Mouse (Mus musculus) B cell, adult 2 months (primary cell): ENCODE measurements around the gene Akap13.
A peak's percentile ranks its signal among the peaks of the same experiment; 100 is the strongest.
"Not testable (repeated sequence)": the region's sequence is repeated elsewhere in the genome, so short reads cannot be mapped to it uniquely, and the experiment has no call there.

Source experiments
- DNase-seq, 2 experiments: peaks; one replicate each; pipeline ENCODE4 v3.0.0; 2022

Gene Akap13

DNA sequence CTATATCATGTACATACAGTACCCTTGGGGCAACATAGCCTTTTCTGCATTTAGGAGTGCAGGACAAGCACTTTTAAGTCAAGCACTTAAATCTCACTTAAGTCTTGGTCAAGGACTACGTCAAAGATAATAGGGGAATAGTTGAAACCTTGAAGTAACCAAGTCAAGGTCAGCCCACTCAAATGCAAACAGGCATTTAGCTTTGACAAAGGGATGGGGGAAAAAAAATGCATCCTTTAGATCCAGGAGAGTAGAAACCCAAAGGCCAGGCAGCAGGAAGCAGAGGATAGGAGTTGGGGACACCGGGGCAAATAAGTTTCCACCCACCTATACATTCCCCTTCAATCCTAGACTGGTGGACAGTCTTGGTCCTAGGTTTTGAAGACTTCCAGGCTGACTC, 322.7 kb downstream of the Akap13 start:
- no peak for DNase-seq

DNA sequence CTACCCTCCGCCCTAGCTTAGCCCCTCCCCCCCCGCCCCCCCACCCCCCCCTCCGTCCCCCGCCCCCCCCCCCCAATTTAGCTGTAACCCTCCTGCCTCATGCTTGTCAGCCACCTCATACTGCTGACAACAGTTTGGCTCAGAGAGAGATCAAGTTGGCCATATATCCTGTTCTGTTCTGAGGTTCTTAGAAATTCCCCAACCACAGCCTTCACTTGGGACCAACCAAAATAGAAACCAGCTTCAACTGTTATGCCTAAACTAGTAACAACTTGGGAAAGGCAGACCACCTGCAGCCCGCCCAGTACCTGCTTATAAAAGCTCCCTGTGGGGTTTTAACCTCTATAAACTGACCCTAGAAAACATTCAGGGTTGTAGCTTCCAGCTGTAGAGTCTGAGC, 325.5 kb downstream of the Akap13 start:
- no peak for DNase-seq

GRCm38 (mm10) chr7:75781298-75781947, 326.1 kb downstream of the Akap13 start:
- peak in 1 of 2 experiments; percentile 40 for DNase-seq

GRCm38 (mm10) chr7:75781948-75782722, 326.8 kb downstream of the Akap13 start:
- peak; percentile 88 to 89 for DNase-seq

- peak in 1 of 2 experiments; percentile 35 for DNase-seq
Measured at GRCm38 (mm10) chr7:75782723-75783011, 327.3 kb downstream of the Akap13 start.

GRCm38 (mm10) chr7:75785388-75786328, 330.3 kb downstream of the Akap13 start:
- peak; percentile 46 to 51 for DNase-seq

DNA sequence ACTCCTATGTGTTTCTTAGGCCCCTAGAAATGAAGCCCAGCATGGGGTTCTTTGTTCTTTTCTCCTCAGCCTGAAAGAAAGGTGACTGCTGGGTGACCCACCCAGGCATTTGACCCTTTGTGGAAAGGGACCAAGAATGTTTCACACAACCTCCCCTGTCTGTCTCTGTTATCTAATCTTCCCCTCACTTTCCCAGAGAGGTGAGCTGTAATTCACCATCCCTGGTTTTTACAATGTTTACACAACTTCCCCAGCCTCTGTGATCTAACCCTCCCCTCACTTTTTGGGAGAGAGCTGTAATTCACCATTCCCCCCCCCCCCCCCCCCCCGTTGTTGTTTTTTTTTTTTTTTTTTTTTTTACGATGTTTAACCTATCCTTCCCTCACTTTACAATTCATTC, 331.5 kb downstream of the Akap13 start:
- DNase-seq, result no peak

- DNase-seq, result no peak
Measured at GRCm38 (mm10) chr7:75787371-75787770, 332.0 kb downstream of the Akap13 start.

GRCm38 (mm10) chr7:75788069-75788800, 332.9 kb downstream of the Akap13 start:
- not testable (repeated sequence) for DNase-seq

DNA sequence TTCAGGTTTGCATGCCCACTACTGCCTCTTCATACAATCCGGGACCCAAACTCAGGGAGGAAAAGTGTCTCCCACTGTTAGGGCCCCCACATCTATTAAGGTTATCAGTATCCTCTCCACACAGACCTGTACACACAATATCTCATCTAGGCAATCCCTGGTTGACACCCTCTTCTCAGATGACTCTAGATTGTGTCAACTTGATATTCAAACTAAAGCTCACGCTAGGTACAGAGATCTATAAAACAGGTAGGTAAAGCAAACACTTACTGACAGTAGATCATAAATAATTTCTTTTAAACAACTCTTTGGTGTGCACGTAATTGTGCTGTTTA, 333.4 kb downstream of the Akap13 start:
- not testable (repeated sequence) for DNase-seq

DNA sequence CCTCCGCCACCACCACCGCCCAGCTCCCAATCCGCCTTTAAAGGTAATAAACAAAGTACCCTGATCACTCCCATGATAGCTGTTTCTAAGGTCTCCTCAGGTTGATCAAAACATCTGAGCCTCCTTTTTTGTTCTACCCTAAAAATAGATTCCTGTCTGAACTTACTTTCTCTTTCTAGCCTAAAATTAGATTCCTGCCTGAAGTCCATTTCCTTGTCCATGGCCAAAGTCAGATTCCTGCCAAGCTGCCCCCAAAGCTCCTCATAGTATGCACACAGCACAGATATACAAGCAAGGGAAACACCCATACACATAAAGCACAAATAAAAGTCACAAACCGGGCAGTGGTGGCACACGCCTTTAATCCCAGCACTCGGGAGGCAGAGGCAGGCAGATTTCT, 334.4 kb downstream of the Akap13 start:
- DNase-seq, result no peak

DNA sequence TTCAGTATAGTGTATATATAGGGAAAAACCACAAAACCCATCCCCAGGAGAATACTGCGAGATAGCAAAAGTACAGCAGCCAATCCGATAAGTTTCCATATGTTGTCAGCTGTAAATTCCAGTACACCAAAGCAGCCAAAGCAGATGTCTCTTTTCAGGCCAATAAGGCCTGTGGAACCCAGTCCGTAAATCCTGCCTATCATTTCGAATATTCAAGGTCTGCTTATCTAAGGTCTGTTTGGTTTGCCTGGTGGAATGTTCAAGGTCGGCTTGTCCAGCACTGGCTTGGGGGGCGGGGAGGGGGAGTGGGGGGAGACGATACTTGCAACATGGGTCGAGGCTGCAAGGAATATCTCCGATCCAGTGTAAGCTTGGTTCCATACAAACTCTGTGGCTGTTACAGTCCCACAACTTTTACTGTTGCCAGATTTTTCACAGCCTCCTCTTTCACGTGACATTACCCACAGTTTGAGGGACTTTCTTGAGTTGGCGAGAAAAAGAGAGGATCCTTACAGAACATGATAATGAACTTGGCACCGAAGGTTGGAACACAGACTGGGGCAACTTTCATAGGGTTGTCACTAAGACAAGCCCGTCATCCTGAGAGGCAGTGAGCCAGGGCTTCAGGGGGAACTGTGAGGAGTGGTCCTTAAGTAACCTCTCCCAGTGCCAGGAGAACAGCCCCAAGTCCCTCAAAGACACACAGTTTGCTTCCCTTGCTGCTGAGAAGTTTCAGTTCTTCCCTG, 335.9 kb downstream of the Akap13 start:
- DNase-seq, result not testable (repeated sequence)

DNA sequence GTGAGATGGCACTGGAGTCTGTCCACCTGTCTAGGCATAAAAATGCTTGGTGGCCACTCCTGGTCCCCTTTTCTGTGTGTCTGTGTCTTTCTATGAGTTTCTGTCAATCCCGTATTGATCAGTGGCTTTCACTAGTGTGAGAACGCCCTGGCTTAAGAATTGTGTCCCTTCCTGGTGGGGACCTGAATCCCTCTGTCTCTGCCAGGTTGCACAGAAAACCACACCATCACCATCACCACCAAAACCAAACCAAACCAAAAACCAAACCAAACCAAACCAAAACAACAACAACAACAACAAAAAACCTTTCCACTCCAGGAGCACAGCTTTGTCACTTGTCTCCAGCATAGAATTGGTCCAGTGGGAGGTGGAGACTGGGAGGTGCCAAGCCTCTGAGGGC, 337.8 kb downstream of the Akap13 start:
- no peak for DNase-seq

DNA sequence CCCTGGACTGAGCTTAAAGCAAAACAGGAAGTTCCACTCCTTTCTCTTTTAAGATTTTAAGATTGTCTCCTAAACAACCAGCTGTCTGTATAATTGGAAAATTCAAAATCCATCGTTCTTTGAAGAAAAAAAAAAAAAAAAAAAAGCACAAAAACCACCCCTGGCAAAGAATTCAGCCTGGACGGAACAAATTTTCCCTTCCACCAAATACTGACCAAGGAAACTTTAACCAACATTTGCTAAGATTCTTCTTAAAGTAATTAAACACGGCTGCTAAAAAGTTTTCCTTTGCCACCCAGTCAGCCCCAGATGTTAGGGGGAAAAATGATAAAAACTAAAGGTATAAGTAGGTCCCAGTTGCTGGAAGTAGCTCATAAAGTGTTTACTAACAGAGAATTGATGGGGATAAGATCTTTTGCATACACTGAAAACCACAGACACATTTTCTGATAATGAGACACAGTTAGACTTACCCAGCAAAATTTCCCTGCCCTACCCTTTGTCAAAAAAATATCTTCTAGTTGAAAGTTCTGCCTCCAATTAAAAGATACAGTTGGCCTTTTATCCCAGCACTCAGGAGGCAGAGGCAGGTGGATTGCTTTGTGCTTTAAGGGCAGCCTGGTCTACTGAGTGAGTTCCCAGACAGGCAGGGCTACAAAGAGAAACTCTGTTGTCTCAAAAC, 338.5 kb downstream of the Akap13 start:
- DNase-seq, result no peak

DNA sequence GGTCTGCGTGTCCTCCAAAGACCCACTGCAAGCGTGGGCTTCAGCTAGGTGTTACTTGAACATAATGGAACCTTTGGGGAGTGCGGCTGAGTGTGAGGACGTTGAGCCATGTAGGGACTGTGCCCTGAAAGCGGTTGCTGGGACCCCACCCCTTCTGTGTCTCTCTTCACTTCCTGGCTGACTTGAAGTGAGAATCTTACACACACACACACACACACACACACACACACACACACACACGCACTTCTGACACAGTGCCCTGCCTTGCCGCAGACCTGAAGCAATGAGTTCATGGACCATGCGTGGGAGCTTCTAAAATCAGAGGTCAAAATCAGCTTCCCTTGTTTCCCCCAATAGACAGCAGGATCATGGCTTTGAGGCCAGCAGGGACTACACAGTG, 339.8 kb downstream of the Akap13 start:
- DNase-seq, result peak; percentile 46 to 48

- peak; percentile 61 to 65 for DNase-seq
Measured at GRCm38 (mm10) chr7:75796474-75796873, 341.1 kb downstream of the Akap13 start.

DNA sequence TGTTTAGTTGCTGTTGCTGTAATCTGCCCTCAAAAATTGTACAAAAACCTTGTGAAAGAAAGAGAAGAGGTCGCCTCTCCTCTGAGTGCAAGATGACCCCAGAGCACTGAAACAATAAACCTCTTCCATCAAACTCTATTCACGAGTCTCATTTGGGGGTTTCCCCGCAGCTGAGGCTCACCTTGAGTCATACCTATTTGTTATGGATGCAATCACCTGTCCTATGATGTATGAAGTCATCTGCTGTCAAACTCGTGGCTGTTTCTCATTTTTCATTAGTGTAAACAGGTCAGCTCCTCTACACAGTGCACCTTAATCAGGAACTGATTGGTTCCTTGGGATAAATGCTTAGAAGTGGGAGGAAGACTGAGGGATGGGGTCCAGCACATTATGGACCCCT, 345.2 kb downstream of the Akap13 start:
- peak in 1 of 2 experiments; percentile 37 for DNase-seq

DNA sequence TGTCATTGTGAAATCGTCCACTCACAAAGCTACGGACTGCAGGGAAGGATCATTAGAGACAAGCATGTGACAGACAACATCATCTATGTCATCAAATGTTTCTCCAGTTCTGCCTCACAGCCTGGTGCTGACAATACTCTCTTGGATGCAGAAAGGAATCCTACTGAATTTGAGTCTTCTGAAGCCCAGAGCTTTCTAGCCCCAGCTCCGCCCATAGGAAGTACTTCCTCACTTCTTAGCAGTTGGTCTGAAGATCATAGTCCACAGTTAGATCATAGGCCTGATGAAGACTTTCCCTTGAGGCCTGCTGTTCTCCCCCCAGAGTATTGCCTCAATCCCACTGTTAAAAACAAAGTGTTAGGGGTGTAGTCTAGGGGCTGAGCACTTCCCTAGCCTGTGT, 345.7 kb downstream of the Akap13 start:
- DNase-seq, result no peak

- no peak for DNase-seq
Measured at GRCm38 (mm10) chr7:75801621-75802358, 346.5 kb downstream of the Akap13 start.

- DNase-seq, result no peak
Measured at GRCm38 (mm10) chr7:75802887-75803286, 347.6 kb downstream of the Akap13 start.
